Mouse (Mus musculus) gastrocnemius, postnatal 10 days (tissue): ENCODE measurements around the gene 1700025G04Rik. TPM values are rescaled to one million over a fixed set of nuclear protein-coding genes. Genes with fewer than 3 reads are reported as not detected.

Experiments
- DNase-seq: peaks from one replicate; pipeline ENCODE4 v3.0.0; 2021; ENCODE audit warnings: mixed read lengths
- total RNA-seq, 2 experiments: library from RNA; stranded (reverse); gene quantifications; 2 replicates each; pipeline ENCODE4 v1.2.3; 2021

The 1700025G04Rik gene
- total RNA-seq, 2 experiments from 2014 or later, result 80.5 to 80.9 TPM

DNA sequence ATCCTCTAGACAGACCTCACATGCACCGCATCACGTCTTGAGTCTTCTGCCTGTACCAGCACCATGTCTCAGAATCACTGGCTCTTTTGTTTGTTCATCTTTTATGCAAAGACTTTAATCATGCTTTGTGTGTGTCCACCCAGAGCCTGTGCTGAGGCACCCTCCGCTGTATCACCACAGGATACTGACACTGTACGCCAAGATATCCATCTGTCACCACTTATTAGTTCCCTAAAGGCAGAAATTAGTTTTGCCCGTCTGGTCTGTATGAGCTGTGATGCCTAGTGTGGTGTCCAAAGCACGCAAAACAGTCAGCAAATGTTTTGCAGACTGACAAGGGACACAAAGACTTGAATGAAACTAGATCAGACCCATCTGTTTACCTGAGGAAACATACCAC lies 95.7 kb downstream of the 1700025G04Rik start:
- no peak for DNase-seq

GRCm38 (mm10) chr1:151991505-151991904 lies 98.4 kb downstream of the 1700025G04Rik start:
- DNase-seq, result no peak

GRCm38 (mm10) chr1:151990615-151991014 lies 99.3 kb downstream of the 1700025G04Rik start:
- DNase-seq, result no peak

GRCm38 (mm10) chr1:151988713-151989112 lies 101.2 kb downstream of the 1700025G04Rik start:
- DNase-seq, result no peak

DNA sequence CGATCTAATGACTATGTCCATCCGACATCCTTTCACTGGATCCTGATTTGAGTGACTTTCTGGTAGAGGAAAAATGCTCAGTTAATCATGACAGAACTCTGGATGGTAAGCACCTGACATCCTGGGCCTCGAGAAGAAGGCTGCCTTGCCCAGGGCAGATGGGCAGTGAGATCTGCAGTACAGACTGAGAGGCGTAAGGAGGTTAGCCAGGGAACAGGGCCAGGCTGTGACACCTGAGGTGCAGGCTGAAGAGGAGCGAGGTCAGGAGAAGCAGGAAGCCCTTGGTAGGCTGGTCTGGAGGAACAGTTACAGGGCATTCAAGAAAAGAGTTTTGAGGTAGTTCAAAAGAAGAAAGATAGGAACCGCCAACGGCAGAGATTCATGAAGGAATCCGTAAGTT lies 101.9 kb downstream of the 1700025G04Rik start:
- DNase-seq, result no peak

DNA sequence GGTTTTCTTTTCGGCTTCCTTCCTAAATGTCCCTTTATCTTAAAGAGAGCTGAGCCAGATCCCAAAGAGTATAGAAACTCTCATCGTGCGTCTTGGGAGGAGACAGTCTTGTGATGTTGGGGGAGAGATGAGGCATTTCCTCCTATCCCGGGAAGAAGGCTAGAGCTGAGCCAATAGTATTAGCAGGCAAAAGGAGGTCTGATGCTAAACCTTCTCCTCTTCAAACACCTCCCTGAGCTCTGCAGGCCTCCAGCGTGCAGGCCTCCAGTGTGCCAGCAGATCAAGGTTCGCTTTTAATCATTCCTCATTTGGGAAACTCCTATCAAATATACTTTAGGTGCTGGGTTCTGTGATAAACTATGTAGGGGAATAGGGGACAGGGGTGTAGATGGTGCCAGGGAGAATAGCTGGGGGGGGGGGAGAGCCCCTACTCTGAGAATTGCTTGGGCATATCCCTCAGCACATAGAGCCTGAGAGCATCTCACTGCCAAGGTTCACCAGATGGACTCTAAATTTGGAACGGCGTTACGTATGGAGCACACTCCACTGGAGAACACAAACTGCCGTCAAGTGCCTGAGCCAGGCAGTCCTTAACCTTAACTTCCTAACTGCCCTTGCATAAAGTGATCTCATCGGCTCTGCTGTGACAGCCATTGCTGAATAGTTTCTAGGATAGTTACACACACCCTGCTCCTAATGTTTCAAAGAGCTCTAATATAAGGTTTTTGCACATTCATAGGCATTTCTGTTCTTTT lies 103.7 kb downstream of the 1700025G04Rik start:
- DNase-seq, result no peak

DNA sequence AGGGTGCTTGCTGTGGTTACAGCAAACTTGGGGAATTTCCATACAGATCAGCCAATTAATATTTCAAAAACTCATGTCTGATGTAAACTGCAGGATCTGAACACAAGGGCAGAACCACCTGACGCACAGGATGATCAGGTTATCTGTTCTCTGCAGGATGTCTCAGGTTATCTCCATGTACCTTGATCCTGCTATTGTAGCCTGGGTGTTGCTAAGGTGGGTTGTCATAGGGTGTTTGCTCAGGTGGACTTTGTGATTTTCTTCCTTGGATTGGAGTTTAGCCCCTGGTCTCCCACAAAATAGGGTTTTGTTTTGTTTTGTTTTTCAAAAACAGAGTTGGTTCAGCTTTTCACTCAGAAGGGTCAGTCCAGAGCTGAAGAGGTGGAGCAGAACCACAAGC lies 104.9 kb downstream of the 1700025G04Rik start:
- DNase-seq, result no peak

DNA sequence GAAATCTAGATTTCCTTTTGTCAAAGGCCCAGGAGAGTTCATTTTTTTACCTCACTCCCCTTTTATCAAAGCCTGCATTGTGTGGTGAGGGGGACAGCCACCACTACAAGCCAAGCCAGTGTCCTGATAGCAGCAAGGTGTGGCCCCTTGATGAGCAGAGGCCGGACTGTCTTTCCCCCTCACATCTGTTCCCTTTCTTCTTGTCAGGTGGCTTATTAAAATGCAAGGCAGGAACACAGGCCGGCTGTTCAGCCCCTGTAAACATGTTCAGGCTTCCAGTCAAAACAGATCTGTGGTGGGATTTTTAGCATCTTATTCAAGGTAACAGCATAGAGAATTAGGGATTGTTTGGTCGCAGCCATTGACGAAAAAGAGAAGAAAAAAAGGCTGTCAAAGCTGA lies 105.9 kb downstream of the 1700025G04Rik start:
- no peak for DNase-seq

DNA sequence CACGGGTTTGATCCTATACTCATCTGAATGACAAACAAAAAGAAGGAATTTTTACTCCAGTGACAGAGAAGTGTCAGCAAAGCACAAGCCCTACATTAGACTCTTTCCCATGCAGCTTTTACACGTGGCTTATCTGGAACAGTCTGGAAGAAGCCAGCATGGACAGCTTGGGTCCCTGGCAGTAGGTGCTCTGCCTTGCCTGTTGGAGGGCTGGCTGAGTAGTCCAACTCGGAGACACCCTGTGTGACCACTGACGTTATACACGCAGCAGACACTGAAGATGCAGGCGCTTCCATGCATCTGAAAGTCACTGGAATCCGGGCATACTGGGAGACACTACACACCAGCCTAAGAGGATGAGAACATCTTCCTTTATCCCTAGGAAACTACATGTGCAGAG lies 109.4 kb downstream of the 1700025G04Rik start:
- DNase-seq, result no peak

GRCm38 (mm10) chr1:151979803-151980456 lies 110.0 kb downstream of the 1700025G04Rik start:
- no peak for DNase-seq

DNA sequence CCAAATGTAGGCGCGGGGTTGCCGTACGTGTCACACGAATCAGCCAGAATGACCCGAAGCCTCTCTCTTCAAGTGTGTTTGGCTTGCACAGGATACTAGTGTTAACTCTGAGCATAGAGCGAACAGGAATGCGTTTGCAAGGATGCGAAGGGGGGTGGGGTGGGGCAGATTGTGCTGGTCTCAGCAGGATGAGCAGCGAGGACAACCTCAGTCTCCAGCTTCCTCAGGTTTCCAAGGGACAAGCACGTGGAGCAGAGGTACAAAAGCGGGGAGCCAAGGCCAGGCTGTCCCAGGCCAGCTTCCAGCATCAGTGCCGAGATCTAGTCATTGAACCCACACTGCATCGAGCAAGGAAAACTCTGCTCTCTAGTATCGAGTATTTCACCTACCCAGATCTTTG lies 111.2 kb downstream of the 1700025G04Rik start:
- DNase-seq, result no peak

GRCm38 (mm10) chr1:151977596-151977995 lies 112.3 kb downstream of the 1700025G04Rik start:
- DNase-seq, result no peak

DNA sequence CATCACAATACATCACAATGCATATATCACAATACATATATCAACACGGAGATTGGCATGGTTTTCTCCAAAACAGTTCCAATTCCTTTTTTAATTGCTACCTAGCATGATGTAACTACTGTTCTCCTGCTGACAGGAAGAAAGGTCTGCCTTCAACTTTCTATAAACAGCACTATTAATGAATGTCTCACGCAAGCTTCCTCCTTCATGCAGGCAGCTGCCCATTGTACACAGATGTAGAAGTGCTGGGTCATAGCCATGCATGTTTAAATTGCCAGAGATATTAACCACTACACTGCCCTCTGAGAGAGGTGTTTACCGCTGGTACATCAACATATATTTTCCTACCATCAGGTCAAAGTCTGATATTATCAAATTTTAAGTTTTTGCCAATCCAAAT lies 113.1 kb downstream of the 1700025G04Rik start:
- DNase-seq, result no peak

DNA sequence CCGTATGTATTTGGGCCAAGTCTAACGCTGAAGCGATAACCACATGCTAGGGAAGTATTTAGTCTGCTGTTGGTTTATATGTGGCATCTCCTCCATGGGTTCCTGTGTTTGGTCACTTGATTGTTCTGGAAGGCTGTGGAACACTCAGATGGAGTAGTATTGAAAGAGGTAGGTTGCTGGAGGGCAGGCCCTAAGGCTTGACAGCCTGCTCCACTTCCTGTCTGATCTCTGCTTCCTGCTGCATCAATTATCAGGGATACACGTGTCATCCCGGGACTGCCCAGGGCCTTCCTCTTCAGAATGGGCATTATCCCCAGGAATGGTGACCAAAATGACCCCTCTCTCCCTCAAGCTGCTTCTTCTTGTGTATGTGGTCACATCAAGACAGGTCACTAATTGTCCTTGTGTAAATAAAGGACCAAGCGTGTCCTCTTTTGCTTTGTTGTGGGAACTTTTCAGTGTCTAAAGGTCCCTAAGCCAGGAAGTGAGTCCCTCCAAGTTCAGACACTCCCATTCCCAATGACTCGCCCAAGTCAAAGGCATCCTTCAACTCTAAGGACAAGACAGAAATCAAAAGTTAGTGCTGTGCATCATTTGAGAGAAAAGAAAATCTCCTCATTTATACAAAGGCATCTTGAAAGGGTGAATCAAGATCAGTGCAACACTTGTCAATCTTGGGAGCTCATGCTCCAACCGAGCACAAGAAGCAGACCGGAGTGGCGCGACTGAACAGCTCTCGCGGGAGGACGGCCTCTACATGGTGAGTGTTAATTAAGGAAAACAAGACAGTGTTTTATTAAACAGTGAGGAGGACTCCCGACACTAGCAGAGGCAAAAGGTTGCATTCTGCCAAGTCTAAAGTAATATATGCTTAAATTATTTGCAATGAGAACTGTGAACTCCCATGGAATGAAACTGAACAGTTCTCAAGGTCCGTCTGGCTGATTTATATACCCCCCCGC lies 114.2 kb downstream of the 1700025G04Rik start:
- DNase-seq, result no peak

DNA sequence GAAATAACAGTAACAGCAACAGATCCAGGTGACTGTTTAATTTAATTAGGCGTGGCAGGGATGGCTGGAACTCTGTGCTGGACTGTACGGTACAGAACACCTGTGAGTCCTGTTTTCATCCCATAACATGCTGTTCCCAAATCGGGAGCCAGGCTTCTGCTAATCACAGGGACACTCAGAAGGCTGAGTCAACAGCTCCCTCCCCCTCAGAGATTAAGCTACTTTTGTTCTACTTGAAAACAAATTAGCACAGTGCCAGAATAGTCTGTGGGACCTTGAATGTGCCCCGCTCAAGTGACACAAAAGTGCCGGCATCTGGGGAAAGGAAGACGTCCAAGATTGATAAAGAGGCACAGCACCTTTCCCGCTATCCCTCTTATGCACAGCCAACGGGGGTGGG lies 115.0 kb downstream of the 1700025G04Rik start:
- no peak for DNase-seq

DNA sequence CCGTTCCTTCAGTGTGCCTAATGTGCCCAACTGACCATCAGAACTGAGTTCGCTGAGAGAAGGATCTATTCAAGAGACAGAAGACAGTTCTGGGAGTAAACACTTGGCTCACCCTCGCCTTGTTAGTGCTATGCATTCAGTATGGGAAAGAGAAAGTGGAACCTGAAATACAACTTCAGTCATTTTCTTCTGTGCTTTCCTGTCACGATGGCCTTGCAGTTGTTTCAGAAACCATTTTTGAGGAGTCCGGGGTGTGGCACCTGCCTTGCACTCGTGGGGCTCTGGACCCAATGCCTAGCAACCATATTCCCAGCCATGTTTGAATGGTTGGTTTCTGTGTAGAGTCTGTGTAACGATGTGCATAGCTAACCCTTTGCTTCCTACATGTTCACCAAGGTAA lies 115.5 kb downstream of the 1700025G04Rik start:
- DNase-seq, result no peak

DNA sequence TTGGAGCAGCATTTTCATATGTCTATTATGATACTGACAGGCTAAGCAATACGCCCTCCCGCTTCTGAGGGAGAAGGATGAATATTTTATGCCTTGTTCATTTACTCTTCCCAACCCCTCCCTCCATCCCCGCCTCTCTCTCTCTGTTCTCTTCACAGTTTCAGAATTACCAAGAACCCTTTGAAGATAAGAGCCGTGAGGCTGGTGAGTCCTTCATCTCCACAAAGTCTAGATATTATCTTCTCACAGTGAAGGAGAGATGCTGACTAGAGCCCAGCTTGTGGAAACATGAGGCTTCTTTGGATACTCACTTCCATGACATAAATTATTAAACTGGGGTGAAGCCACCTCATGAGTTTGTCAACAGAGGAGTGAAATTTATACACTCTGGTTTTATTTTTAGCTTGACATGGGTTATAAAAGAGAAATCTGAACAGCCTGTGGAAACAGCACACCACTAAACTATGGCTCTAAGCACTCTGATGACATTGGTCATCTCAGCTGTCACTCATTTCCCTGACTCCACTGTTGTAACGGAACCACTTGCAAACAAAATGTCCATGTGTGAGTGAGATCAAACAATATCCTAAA lies 116.7 kb downstream of the 1700025G04Rik start:
- no peak for DNase-seq

DNA sequence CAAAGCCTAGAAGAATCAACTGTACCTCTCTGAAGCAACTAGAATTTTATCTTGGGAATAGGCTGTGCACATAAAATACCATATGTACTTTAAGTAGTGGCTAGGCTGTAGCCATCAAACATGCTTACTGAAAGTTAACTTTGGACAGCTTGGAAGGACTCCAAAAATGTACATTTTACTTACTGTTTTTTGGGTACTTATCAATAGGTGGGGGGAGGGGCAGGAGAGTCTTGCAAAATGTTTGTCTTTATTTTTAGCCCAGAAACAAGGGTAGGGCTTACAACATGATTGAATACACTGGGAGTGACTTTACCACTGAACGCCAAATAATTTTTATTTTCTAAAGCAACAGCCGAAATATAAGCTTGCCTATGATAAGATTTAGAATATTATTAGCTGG lies 118.3 kb downstream of the 1700025G04Rik start:
- no peak for DNase-seq

DNA sequence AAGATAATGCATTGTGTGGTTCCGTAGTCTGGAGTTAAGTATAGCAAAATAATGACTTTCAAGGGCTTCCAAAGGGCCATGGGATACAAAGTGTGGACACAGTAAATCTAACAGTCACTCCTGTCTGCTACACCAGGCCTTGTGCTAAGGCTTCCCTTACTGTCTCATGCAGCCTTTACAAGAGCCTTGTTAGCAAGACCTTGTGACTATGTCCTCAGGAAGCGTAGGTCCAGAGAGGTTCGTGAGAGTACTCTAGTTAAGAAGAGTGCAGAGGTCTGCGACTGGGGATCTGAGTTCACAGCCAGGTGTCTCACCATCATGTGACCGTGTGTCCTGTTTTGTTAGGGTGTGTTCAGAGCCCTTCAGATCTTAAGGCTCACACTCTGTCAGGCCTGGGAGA lies 121.8 kb downstream of the 1700025G04Rik start:
- no peak for DNase-seq

GRCm38 (mm10) chr1:151964811-151965210 lies 125.1 kb downstream of the 1700025G04Rik start:
- no peak for DNase-seq

GRCm38 (mm10) chr1:151963248-151963647 lies 126.7 kb downstream of the 1700025G04Rik start:
- DNase-seq, result no peak

DNA sequence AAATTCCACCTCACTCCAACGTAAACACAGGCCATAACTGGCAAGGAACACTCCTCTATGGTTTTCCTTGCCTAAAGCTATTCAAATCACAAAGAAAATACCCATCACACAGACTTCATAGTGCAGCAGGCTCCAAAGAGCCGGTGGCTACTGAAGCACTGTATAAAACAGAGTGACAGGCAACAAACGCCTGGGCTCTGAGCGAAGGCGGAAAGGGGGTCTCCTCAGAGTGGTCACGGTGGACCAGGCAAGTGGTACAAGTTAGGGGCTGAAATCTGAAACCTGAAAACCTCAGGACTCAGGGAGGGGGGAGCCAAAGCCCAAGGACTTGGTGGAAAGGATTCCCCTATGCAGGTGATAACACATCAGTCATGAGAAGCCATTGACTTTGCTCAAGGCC lies 127.8 kb downstream of the 1700025G04Rik start:
- no peak for DNase-seq
